Mouse (Mus musculus) gastrocnemius, postnatal 14 days (tissue): Measurements from ENCODE around the gene Gm5148. TPM values are rescaled to one million over a fixed set of nuclear protein-coding genes. Genes with fewer than 3 reads are reported as not detected.

ENCODE experiments used
- total RNA-seq, 2 experiments: library from RNA; stranded (reverse); gene quantifications; 2 replicates each; pipeline ENCODE4 v1.2.3; 2021

Gm5148 gene
- total RNA-seq, 2 experiments from 2014 or later = 0.27 TPM; not detected in 1

Other genes starting within 250 kb of the Gm5148 start
- gene Spry1, start 84.5 kb downstream of the Gm5148 start, total RNA-seq = 10 to 100 TPM; 33.1 to 39.9 TPM